Mouse (Mus musculus): Measurements from ENCODE around the gene Cd320. TPM values are rescaled to one million over a fixed set of nuclear protein-coding genes. Genes with fewer than 3 reads are reported as not detected.
"Not testable (repeated sequence)": the region's sequence is repeated elsewhere in the genome, so short reads cannot be mapped to it uniquely, and the experiment has no call there.

Cd320 gene
- polyA plus RNA-seq, 1 experiment from 2014 or later = 39.3 TPM

DNA sequence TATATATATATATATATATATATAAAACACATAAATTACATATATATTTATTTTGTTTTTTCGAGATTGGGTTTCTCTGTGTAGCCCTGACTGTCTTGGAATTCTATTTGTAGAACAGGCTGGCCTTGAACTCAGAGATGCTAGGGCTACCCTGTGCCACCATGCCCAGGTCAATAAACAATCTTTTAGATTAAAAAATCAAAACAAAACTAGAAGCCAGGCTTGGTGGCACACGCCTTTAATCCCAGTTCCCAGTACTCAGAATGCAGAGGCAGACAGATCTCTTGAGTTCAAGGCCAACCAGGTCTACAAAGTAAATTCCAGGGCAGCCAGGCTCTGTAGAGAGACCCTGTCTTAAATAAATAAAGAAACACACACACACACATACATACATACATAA is 48.5 kb downstream of the Cd320 start:
- 58% methylated on average over 2 of the region's 2 CpGs for WGBS
- TF ChIP-seq CTCF (IDR thresholded peaks at IDR 0.05) (no peak), EP300 (IDR thresholded peaks at IDR 0.05) (no peak)
- Histone ChIP-seq H3K27me3 (replicated peaks; ENCODE audit: insufficient read depth, low read length) (no peaks in the 10 kb centered on the region), H3K4me3 (ENCODE audit: low read depth, low read length) (no peak overlapping the region), H3K27ac (ENCODE audit: low read length) (no peak overlapping the region), H3K4me1 (ENCODE audit: insufficient read depth, low read depth, low read length) (no peaks in the 10 kb centered on the region), H3K9me3 (ENCODE audit: low read length) (no peaks in the 10 kb centered on the region), H3K9ac (replicated peaks; ENCODE audit: low read depth) (no peak overlapping the region), H3K4me2 (replicated peaks; ENCODE audit: low read depth, low read length) (no peak overlapping the region), H3K36me3 (ENCODE audit: insufficient read depth, low read length) (no peaks in the 10 kb centered on the region)
- ATAC-seq (no peak), DNase-seq (ENCODE audit: low spot score) (no peak)

- WGBS = 64% methylated on average over 6 of the region's 6 CpGs
- 0 out of 2 replicates have a peak, but pooled peaks have one; percentile 3 for TF ChIP-seq CTCF (IDR thresholded peaks at IDR 0.05)
- H3K4me1 ChIP-seq (ENCODE audit: insufficient read depth, low read depth, low read length); H3K4me3 ChIP-seq (ENCODE audit: low read depth, low read length); H3K9me3 ChIP-seq (ENCODE audit: low read length); H3K27ac ChIP-seq (ENCODE audit: low read length); H3K36me3 ChIP-seq (ENCODE audit: insufficient read depth, low read length); ATAC-seq; H3K4me2 ChIP-seq (replicated peaks; ENCODE audit: low read depth, low read length); H3K27me3 ChIP-seq (replicated peaks; ENCODE audit: insufficient read depth, low read length); DNase-seq (ENCODE audit: low spot score); H3K9ac ChIP-seq (replicated peaks; ENCODE audit: low read depth): not testable (repeated sequence)
Observed at GRCm38 (mm10) chr17:33891892-33892291, 49.0 kb downstream of the Cd320 start.

DNA sequence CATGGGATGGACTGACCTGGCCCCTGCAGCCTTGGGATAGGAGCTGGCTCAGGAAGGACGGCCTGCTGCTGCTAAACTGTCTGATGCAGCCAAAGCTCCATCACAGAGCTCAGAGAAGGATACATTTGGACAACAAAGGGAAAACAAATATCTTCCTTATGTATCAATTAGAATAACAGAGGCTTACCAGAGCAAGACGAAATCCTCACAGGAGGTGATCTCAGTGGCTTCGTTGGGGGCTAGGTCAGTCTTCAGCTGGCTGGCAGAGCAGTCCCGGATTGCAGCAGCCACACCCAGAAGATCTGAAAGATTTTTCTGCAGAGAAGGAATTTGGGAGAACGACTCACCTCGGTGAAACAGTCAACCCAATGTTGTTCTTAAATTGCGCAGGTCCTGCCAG is 49.5 kb downstream of the Cd320 start:
- TF ChIP-seq CTCF (IDR thresholded peaks at IDR 0.05) (no peak), EP300 (IDR thresholded peaks at IDR 0.05) (no peak)
- H3K9ac ChIP-seq (replicated peaks; ENCODE audit: low read depth) = no peak overlapping the region
- no peaks in the 10 kb centered on the region for H3K4me1 ChIP-seq (ENCODE audit: insufficient read depth, low read depth, low read length)
- ATAC-seq (no peak), DNase-seq (ENCODE audit: low spot score) (no peak)
- 24% methylated on average over 7 of the region's 7 CpGs for WGBS
- no peak overlapping the region for H3K4me3 ChIP-seq (ENCODE audit: low read depth, low read length)
- no peaks in the 10 kb centered on the region for H3K9me3 ChIP-seq (ENCODE audit: low read length)
- no peaks in the 10 kb centered on the region for H3K27me3 ChIP-seq (replicated peaks; ENCODE audit: insufficient read depth, low read length)
- no peak overlapping the region for H3K4me2 ChIP-seq (replicated peaks; ENCODE audit: low read depth, low read length)
- no peak overlapping the region for H3K27ac ChIP-seq (ENCODE audit: low read length)
- H3K36me3 ChIP-seq (ENCODE audit: insufficient read depth, low read length) = no peaks in the 10 kb centered on the region

GRCm38 (mm10) chr17:33893011-33893410 is 50.1 kb downstream of the Cd320 start:
- DNase-seq (ENCODE audit: low spot score); H3K4me2 ChIP-seq (replicated peaks; ENCODE audit: low read depth, low read length); H3K4me3 ChIP-seq (ENCODE audit: low read depth, low read length); H3K4me1 ChIP-seq (ENCODE audit: insufficient read depth, low read depth, low read length); H3K36me3 ChIP-seq (ENCODE audit: insufficient read depth, low read length); H3K9me3 ChIP-seq (ENCODE audit: low read length); H3K27ac ChIP-seq (ENCODE audit: low read length); H3K27me3 ChIP-seq (replicated peaks; ENCODE audit: insufficient read depth, low read length); H3K9ac ChIP-seq (replicated peaks; ENCODE audit: low read depth); ATAC-seq: not testable (repeated sequence)
- 65% methylated on average over 4 of the region's 4 CpGs for WGBS

- H3K9me3 ChIP-seq (ENCODE audit: low read length) = no peaks in the 10 kb centered on the region
- WGBS = 37% methylated on average over 6 of the region's 6 CpGs
- no peak overlapping the region for H3K27ac ChIP-seq (ENCODE audit: low read length)
- ATAC-seq = 0 out of 2 replicates have a peak, but pooled peaks have one; percentile 32
- no peak overlapping the region for H3K4me2 ChIP-seq (replicated peaks; ENCODE audit: low read depth, low read length)
- H3K27me3 ChIP-seq (replicated peaks; ENCODE audit: insufficient read depth, low read length) = no peaks in the 10 kb centered on the region
- H3K4me1 ChIP-seq (ENCODE audit: insufficient read depth, low read depth, low read length) = no peaks in the 10 kb centered on the region
- H3K9ac ChIP-seq (replicated peaks; ENCODE audit: low read depth) = no peak overlapping the region
- TF ChIP-seq EP300 (IDR thresholded peaks at IDR 0.05) (no peak), CTCF (IDR thresholded peaks at IDR 0.05) (peak; percentile 77)
- H3K4me3 ChIP-seq (ENCODE audit: low read depth, low read length) = no peak overlapping the region
- peak; percentile 86 for DNase-seq (ENCODE audit: low spot score)
- H3K36me3 ChIP-seq (ENCODE audit: insufficient read depth, low read length) = no peaks in the 10 kb centered on the region
Observed at GRCm38 (mm10) chr17:33897114-33897794, 54.4 kb downstream of the Cd320 start.

DNA sequence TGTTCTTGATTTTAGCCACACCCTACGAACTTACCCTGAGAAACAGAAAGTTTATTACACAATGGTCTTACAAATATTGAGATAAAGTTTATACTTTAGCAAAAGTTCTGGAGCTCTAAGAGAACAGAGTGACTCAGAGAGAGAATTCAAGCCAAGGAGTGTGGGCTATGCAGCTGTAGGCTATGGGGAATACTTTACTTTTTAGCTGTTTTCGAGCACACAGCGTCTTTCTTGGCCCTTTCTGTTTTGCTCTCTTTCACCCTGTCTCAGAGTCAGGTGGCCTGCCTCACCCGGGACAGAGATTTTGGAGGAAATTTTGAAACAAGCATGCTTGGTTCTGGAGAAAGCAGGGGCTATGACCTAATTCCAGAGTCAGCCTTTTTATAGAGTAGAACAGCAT is 55.3 kb downstream of the Cd320 start:
- not testable (repeated sequence) for H3K4me2 ChIP-seq (replicated peaks; ENCODE audit: low read depth, low read length); H3K9ac ChIP-seq (replicated peaks; ENCODE audit: low read depth); H3K27me3 ChIP-seq (replicated peaks; ENCODE audit: insufficient read depth, low read length); H3K36me3 ChIP-seq (ENCODE audit: insufficient read depth, low read length); H3K27ac ChIP-seq (ENCODE audit: low read length); H3K9me3 ChIP-seq (ENCODE audit: low read length); H3K4me3 ChIP-seq (ENCODE audit: low read depth, low read length); H3K4me1 ChIP-seq (ENCODE audit: insufficient read depth, low read depth, low read length); ATAC-seq; DNase-seq (ENCODE audit: low spot score)
- WGBS = 82% methylated on average over 4 of the region's 4 CpGs

Small RNA genes lying within 50 kb of the gene (microRNA-seq; reads per million reads assigned to microRNA genes)
- gene Gm27740 = not detected

Other genes with a start within 250 kb of the Cd320 start
- 30.5 and 34.2 TPM in 2 replicates for gene Zfp414, start 214.0 kb upstream of the Cd320 start, polyA plus RNA-seq (2015; fragmentation: Nextera tagmentation; extraction: Ambion mirVana)
- gene Pram1, start 205.0 kb upstream of the Cd320 start, polyA plus RNA-seq (2015; fragmentation: Nextera tagmentation; extraction: Ambion mirVana) = 1.00 and 1.3 TPM in 2 replicates
- 112 and 146 TPM in 2 replicates for gene Hnrnpm, start 156.2 kb upstream of the Cd320 start, polyA plus RNA-seq (2015; fragmentation: Nextera tagmentation; extraction: Ambion mirVana)
- gene March2, start 124.4 kb upstream of the Cd320 start, polyA plus RNA-seq (2015; fragmentation: Nextera tagmentation; extraction: Ambion mirVana) = 104 and 106 TPM in 2 replicates
- gene Rab11b, start 82.6 kb upstream of the Cd320 start, polyA plus RNA-seq (2015; fragmentation: Nextera tagmentation; extraction: Ambion mirVana) = 258 and 279 TPM in 2 replicates
- 125 and 137 TPM in 2 replicates for gene Angptl4, start 61.3 kb upstream of the Cd320 start, polyA plus RNA-seq (2015; fragmentation: Nextera tagmentation; extraction: Ambion mirVana)
- 186 and 211 TPM in 2 replicates for gene Kank3, start 32.6 kb upstream of the Cd320 start, polyA plus RNA-seq (2015; fragmentation: Nextera tagmentation; extraction: Ambion mirVana)
- 906 and 1,023 TPM in 2 replicates for gene Rps28, start 18.5 kb upstream of the Cd320 start, polyA plus RNA-seq (2015; fragmentation: Nextera tagmentation; extraction: Ambion mirVana)
- gene Ndufa7, start 18.5 kb upstream of the Cd320 start, polyA plus RNA-seq (2015; fragmentation: Nextera tagmentation; extraction: Ambion mirVana) = 455 and 501 TPM in 2 replicates
- not detected in 2 replicates for gene Gm7029, start 30.7 kb downstream of the Cd320 start, polyA plus RNA-seq (2015; fragmentation: Nextera tagmentation; extraction: Ambion mirVana)
- gene Kifc1, start 47.6 kb downstream of the Cd320 start, polyA plus RNA-seq (2015; fragmentation: Nextera tagmentation; extraction: Ambion mirVana) = 0.37 and 1.0 TPM in 2 replicates
- gene Platr17, start 62.0 kb downstream of the Cd320 start, polyA plus RNA-seq (2015; fragmentation: Nextera tagmentation; extraction: Ambion mirVana) = 0.29 and 0.55 TPM in 2 replicates
- gene Daxx, start 66.3 kb downstream of the Cd320 start, polyA plus RNA-seq (2015; fragmentation: Nextera tagmentation; extraction: Ambion mirVana) = 23.9 and 29.0 TPM in 2 replicates
- 102 and 113 TPM in 2 replicates for gene Tapbp, start 72.8 kb downstream of the Cd320 start, polyA plus RNA-seq (2015; fragmentation: Nextera tagmentation; extraction: Ambion mirVana)
- 16.6 and 17.0 TPM in 2 replicates for gene Zbtb22, start 72.8 kb downstream of the Cd320 start, polyA plus RNA-seq (2015; fragmentation: Nextera tagmentation; extraction: Ambion mirVana)
- gene Rgl2, start 86.5 kb downstream of the Cd320 start, polyA plus RNA-seq (2015; fragmentation: Nextera tagmentation; extraction: Ambion mirVana) = 39.0 and 45.2 TPM in 2 replicates
- gene Pfdn6, start 97.3 kb downstream of the Cd320 start, polyA plus RNA-seq (2015; fragmentation: Nextera tagmentation; extraction: Ambion mirVana) = 99.7 and 103 TPM in 2 replicates
- 8.8 TPM in 2 replicates for gene Wdr46, start 97.6 kb downstream of the Cd320 start, polyA plus RNA-seq (2015; fragmentation: Nextera tagmentation; extraction: Ambion mirVana)
- gene B3galt4, start 108.4 kb downstream of the Cd320 start, polyA plus RNA-seq (2015; fragmentation: Nextera tagmentation; extraction: Ambion mirVana) = 9.3 and 12.0 TPM in 2 replicates
- 28.5 and 31.1 TPM in 2 replicates for gene Vps52, start 112.7 kb downstream of the Cd320 start, polyA plus RNA-seq (2015; fragmentation: Nextera tagmentation; extraction: Ambion mirVana)
- 1,282 and 1,435 TPM in 2 replicates for gene Rps18, start 112.9 kb downstream of the Cd320 start, polyA plus RNA-seq (2015; fragmentation: Nextera tagmentation; extraction: Ambion mirVana)
- 213 and 222 TPM in 2 replicates for gene H2-K1, start 157.3 kb downstream of the Cd320 start, polyA plus RNA-seq (2015; fragmentation: Nextera tagmentation; extraction: Ambion mirVana)
- 18.8 and 19.1 TPM in 2 replicates for gene Ring1, start 181.6 kb downstream of the Cd320 start, polyA plus RNA-seq (2015; fragmentation: Nextera tagmentation; extraction: Ambion mirVana)
- 57.9 and 59.8 TPM in 2 replicates for gene H2-Ke6, start 185.0 kb downstream of the Cd320 start, polyA plus RNA-seq (2015; fragmentation: Nextera tagmentation; extraction: Ambion mirVana)
- 130 and 131 TPM in 2 replicates for gene Slc39a7, start 188.6 kb downstream of the Cd320 start, polyA plus RNA-seq (2015; fragmentation: Nextera tagmentation; extraction: Ambion mirVana)
- 35.0 and 35.7 TPM in 2 replicates for gene Rxrb, start 188.7 kb downstream of the Cd320 start, polyA plus RNA-seq (2015; fragmentation: Nextera tagmentation; extraction: Ambion mirVana)
- 0.25 and 0.44 TPM in 2 replicates for gene Col11a2, start 196.3 kb downstream of the Cd320 start, polyA plus RNA-seq (2015; fragmentation: Nextera tagmentation; extraction: Ambion mirVana)
- gene H2-Oa, start 249.2 kb downstream of the Cd320 start, polyA plus RNA-seq (2015; fragmentation: Nextera tagmentation; extraction: Ambion mirVana) = 0.48 and 1.1 TPM in 2 replicates